In genomic region chr6:41604401-41605050, GRCm38 (mm10) we compare ENCODE assay signal across 8 mouse cellular contexts. TPM values are rescaled to one million over a fixed set of nuclear protein-coding genes. Genes with fewer than 3 reads are reported as not detected.
A peak's percentile ranks its signal among the peaks of the same experiment; 100 is the strongest.
DNase-seq lines count a peak whose midpoint lies in the region; ATAC-seq and TF ChIP-seq lines count a peak whose summit lies in the region.

No protein-coding gene starts in this region.

- intact Hi-C loops in left cerebral cortex, adult 2 months (cut with DNase I): loop anchor here (1.0 to 10.0 kb wide), 4 partner anchors 154 to 980 kb away; no protein-coding TSS in a partner anchor

- ATAC-seq in kidney, embryonic 15.5 days (replicated peaks; ENCODE audit: low FRiP score): peak; percentile 69
- ATAC-seq in lung, embryonic 14.5 days (ENCODE audit: insufficient read depth): peak; percentile 51
- 0 out of 2 replicates have a peak, but pooled peaks have one; percentile 34 for ATAC-seq in neutrophil, adult 5-6 weeks (ENCODE audit: extremely low read depth, insufficient number of reproducible peaks, low FRiP score, poor library complexity, severe bottlenecking)

- no peaks in the 10 kb centered on the region for H3K4me1 ChIP-seq in bone marrow macrophage, adult 2 months (ENCODE audit: control insufficient read depth, insufficient read depth, low read length)
- H3K4me1 ChIP-seq in kidney, embryonic 15.5 days: peaks cover 9% of the 10 kb centered on the region
- no peaks in the 10 kb centered on the region for H3K4me1 ChIP-seq in lung, embryonic 14.5 days (ENCODE audit: insufficient read depth)

- peak; percentile 71 for TF ChIP-seq CTCF in left cerebral cortex, adult 2 months (IDR thresholded peaks at IDR 0.05)
- no peak for TF ChIP-seq CTCF in bone marrow macrophage, adult 2 months (IDR thresholded peaks at IDR 0.05; ENCODE audit: low read depth, low read length)
- TF ChIP-seq CTCF in lung, embryonic 14.5 days (IDR thresholded peaks at IDR 0.05; ENCODE audit: low read depth): peak; percentile 76

- no peak for TF ChIP-seq POLR2A in bone marrow macrophage, adult 2 months (IDR thresholded peaks at IDR 0.05; ENCODE audit: borderline replicate concordance, low read depth, low read length)

- peak overlapping the region; percentile 96 for H3K4me2 ChIP-seq in kidney, embryonic 15.5 days
- H3K4me2 ChIP-seq in lung, embryonic 14.5 days: peak overlapping the region; percentile 83

- peak overlapping the region; percentile 85 for H3K4me3 ChIP-seq in left cerebral cortex, adult 2 months
- H3K4me3 ChIP-seq in bone marrow macrophage, adult 2 months (ENCODE audit: insufficient read depth, low read length): peak overlapping the region; percentile 59; the same call in 1 of the 2 replicates
- H3K4me3 ChIP-seq in kidney, embryonic 15.5 days (replicated peaks): peak overlapping the region; percentile 59
- peak overlapping the region; percentile 61 for H3K4me3 ChIP-seq in lung, embryonic 14.5 days (ENCODE audit: low read depth, low read length)

- peak overlapping the region; percentile 96 for H3K27ac ChIP-seq in left cerebral cortex, adult 2 months
- H3K27ac ChIP-seq in bone marrow macrophage, adult 2 months (ENCODE audit: insufficient read depth, low read depth, low read length): no peak overlapping the region
- peak overlapping the region; percentile 88 for H3K27ac ChIP-seq in kidney, embryonic 15.5 days
- peak overlapping the region; percentile 89 for H3K27ac ChIP-seq in lung, embryonic 14.5 days (ENCODE audit: low read depth)

- no peaks in the 10 kb centered on the region for H3K9me3 ChIP-seq in kidney, embryonic 15.5 days (replicated peaks)
- H3K9me3 ChIP-seq in lung, embryonic 14.5 days (ENCODE audit: low read depth, low read length): no peaks in the 10 kb centered on the region

- no peaks in the 10 kb centered on the region for H3K36me3 ChIP-seq in kidney, embryonic 15.5 days
- no peaks in the 10 kb centered on the region for H3K36me3 ChIP-seq in lung, embryonic 14.5 days (ENCODE audit: insufficient read depth)

- no peak for DNase-seq in left cerebral cortex, adult 2 months (ENCODE audit: extremely low spot score in 1 of 2, low spot score in 2 of 2)
- DNase-seq in left cerebral cortex, adult 8-10 months (ENCODE audit: low spot score in 2 of 2): no peak
- DNase-seq in frontal cortex, postnatal 14 days (ENCODE audit: low spot score in 2 of 2): peak; percentile 25 to 40
- peak; percentile 84 for DNase-seq in lung, embryonic 14.5 days
- DNase-seq in urinary bladder, postnatal 36 days (ENCODE audit: low spot score in 2 of 2): peak; percentile 17 to 59

- WGBS in kidney, embryonic 15.5 days: under 1% methylated on average over 23 of the region's 23 CpGs
- under 1% methylated on average over 23 of the region's 23 CpGs for WGBS in lung, embryonic 14.5 days

- peaks cover 5% of the 10 kb centered on the region; the same call in 1 of the 2 replicates for H3K27me3 ChIP-seq in kidney, embryonic 15.5 days
- no peaks in the 10 kb centered on the region for H3K27me3 ChIP-seq in lung, embryonic 14.5 days (ENCODE audit: insufficient read depth, low read length)

- peak overlapping the region; percentile 66 for H3K9ac ChIP-seq in kidney, embryonic 15.5 days
- peak overlapping the region; percentile 68 for H3K9ac ChIP-seq in lung, embryonic 14.5 days

RNA-seq across cellular contexts. Expression of gene Ephb6, which starts 0.8 kb away (rescaled TPM):
- 100 to 1,000 TPM; 118 to 130 TPM for total RNA-seq in left cerebral cortex, adult 2 months (2021)
- 100 to 1,000 TPM; 120 to 138 (median 128) TPM for total RNA-seq in left cerebral cortex, adult 8-10 months (2022)
- 0.83 and 0.93 TPM in 2 replicates for polyA plus RNA-seq in bone marrow macrophage, adult 2 months (2012; ENCODE audit: insufficient read depth, insufficient read length, missing spikeins)
- polyA plus RNA-seq in kidney, embryonic 15.5 days (2015; fragmentation: Nextera tagmentation; extraction: Ambion mirVana): 13.2 and 15.0 TPM in 2 replicates
- 11.3 and 12.9 TPM in 2 replicates for polyA plus RNA-seq in lung, embryonic 14.5 days (2014; fragmentation: Nextera tagmentation; extraction: Ambion mirVana)
- 1.1 and 3.0 TPM in 2 replicates for total RNA-seq in neutrophil, adult 5-6 weeks (2017)

RNA-seq across cellular contexts. Expression of gene Trpv6, which starts 31.7 kb away (rescaled TPM):
- 1 to 10 TPM; 1.9 to 2.5 TPM for total RNA-seq in left cerebral cortex, adult 2 months (2021)
- 1 to 10 TPM; 2.3 to 2.8 (median 2.6) TPM for total RNA-seq in left cerebral cortex, adult 8-10 months (2022)
- polyA plus RNA-seq in bone marrow macrophage, adult 2 months (2012; ENCODE audit: insufficient read depth, insufficient read length, missing spikeins): not detected in 2 replicates
- 3.8 and 4.7 TPM in 2 replicates for polyA plus RNA-seq in kidney, embryonic 15.5 days (2015; fragmentation: Nextera tagmentation; extraction: Ambion mirVana)
- polyA plus RNA-seq in lung, embryonic 14.5 days (2014; fragmentation: Nextera tagmentation; extraction: Ambion mirVana): 1.5 and 1.6 TPM in 2 replicates
- total RNA-seq in neutrophil, adult 5-6 weeks (2017): not detected in 2 replicates

Comparison
In these comparisons a context has a peak if more than half of its experiments do, and no peak if none do; other contexts are left out.
1. DNase-seq: peak in frontal cortex, postnatal 14 days (2 of 2), lung, embryonic 14.5 days (single experiment) and urinary bladder, postnatal 36 days (2 of 2); none in left cerebral cortex, adult 2 months (0 of 2) and left cerebral cortex, adult 8-10 months (0 of 2).
2. RNA of gene Ephb6, which starts 0.8 kb away (total RNA-seq): 120 to 138 TPM in left cerebral cortex, adult 8-10 months and 118 to 130 TPM in left cerebral cortex, adult 2 months; 1.1 to 3.0 TPM in neutrophil, adult 5-6 weeks; every median in the first group is over 10 times any median in the second.
3. Peak in every context shown above with its lines, with median percentiles within 50 percentile points of each other: H3K4me3 ChIP-seq and ATAC-seq.